Comparison of ENCODE assay signal across 8 mouse cellular contexts in genomic region chr2:54437501-54437830, GRCm38 (mm10). TPM values are rescaled to one million over a fixed set of nuclear protein-coding genes. Genes with fewer than 3 reads are reported as not detected.
DNase-seq lines count a peak whose midpoint lies in the region.
"Had no signal": no experiment of that assay in that cellular context is flagged by ENCODE, and none has a peak within 500 bp of the region (broad histone marks: within the 10 kb centered on the region; RNA-seq: fewer than 3 reads in every experiment).

No protein-coding gene starts in this region.

- H3K27ac ChIP-seq in midbrain, embryonic 10.5 days (replicated peaks): no peak overlapping the region
- H3K27ac ChIP-seq: liver, embryonic 13.5 days had no signal

- peak overlapping the region; percentile 67 for H3K4me3 ChIP-seq in midbrain, embryonic 10.5 days
- H3K4me3 ChIP-seq: liver, embryonic 13.5 days had no signal

- WGBS in midbrain, embryonic 10.5 days: 4% methylated on average over 9 of the region's 9 CpGs

- H3K9me3 ChIP-seq in midbrain, embryonic 10.5 days (replicated peaks): no peaks in the 10 kb centered on the region
- H3K9me3 ChIP-seq: liver, embryonic 13.5 days had no signal

- H3K27me3 ChIP-seq in midbrain, embryonic 10.5 days (ENCODE audit: low read depth, poor library complexity, severe bottlenecking): peaks cover 40% of the 10 kb centered on the region

- H3K4me1 ChIP-seq in midbrain, embryonic 10.5 days: peaks cover 26% of the 10 kb centered on the region
- H3K4me1 ChIP-seq: liver, embryonic 13.5 days had no signal

- DNase-seq in brain, adult 2 months (ENCODE audit: low read depth, low spot score): peak; percentile 78
- DNase-seq in cerebellum, adult 18-20 months: peak; percentile 77 to 78
- DNase-seq in frontal cortex, postnatal 10 days (ENCODE audit: low spot score in 2 of 2): peak; percentile 10 to 21
- DNase-seq in midbrain, embryonic 10.5 days (ENCODE audit: low spot score): peak; percentile 33
- DNase-seq in testis, postnatal 10 days (ENCODE audit: low spot score): peak; percentile 38
- DNase-seq in thymus, postnatal 36 days: no peak
- no peak for DNase-seq in gastrocnemius, adult 8-10 months (ENCODE audit: low spot score in 2 of 2)
- DNase-seq: liver, embryonic 13.5 days had no signal

- no peaks in the 10 kb centered on the region for H3K36me3 ChIP-seq in midbrain, embryonic 10.5 days
- H3K36me3 ChIP-seq: liver, embryonic 13.5 days had no signal

RNA-seq across cellular contexts. Expression of gene Galnt13, which starts 1.3 kb away (rescaled TPM):
- polyA plus RNA-seq in midbrain, embryonic 10.5 days (2016; fragmentation: Nextera tagmentation; extraction: Ambion mirVana): 2.2 and 2.7 TPM in 2 replicates
- under 1 TPM in 1 of 4 experiments, not detected in 3; 0.04 TPM for total RNA-seq in gastrocnemius, adult 8-10 months (2022)
- polyA plus RNA-seq: liver, embryonic 13.5 days had no signal

Comparison
In these comparisons a context has a peak if more than half of its experiments do, and no peak if none do; other contexts are left out.
1. DNase-seq: peak in brain, adult 2 months (single experiment), cerebellum, adult 18-20 months (2 of 2), frontal cortex, postnatal 10 days (2 of 2), midbrain, embryonic 10.5 days (single experiment) and testis, postnatal 10 days (single experiment); none in thymus, postnatal 36 days (0 of 2) and gastrocnemius, adult 8-10 months (0 of 2).